Mouse (Mus musculus) liver, embryonic 14.5 days (tissue): Measurements from ENCODE around the gene Iqschfp.

ENCODE experiments used
- CTCF ChIP-seq: IDR thresholded peaks from 2 replicates; pipeline ENCODE4 v1.5.1; 2016; ENCODE audit warnings: antibody characterized with exemption, low read depth, control low read depth
- EP300 ChIP-seq: IDR thresholded peaks from 2 replicates; pipeline ENCODE4 v1.6.1; 2016; ENCODE audit warnings: antibody characterized with exemption, low read depth

GRCm38 (mm10) chr3:68420927-68421326 is 528.9 kb downstream of the Iqschfp start:
- TF ChIP-seq CTCF (no peak), EP300 (no peak)
